Mouse (Mus musculus): ENCODE measurements around the gene Col27a1. TPM values are rescaled to one million over a fixed set of nuclear protein-coding genes. Genes with fewer than 3 reads are reported as not detected.

Gene Col27a1
- polyA plus RNA-seq, 1 experiment from 2014 or later = 2.2 TPM

DNA sequence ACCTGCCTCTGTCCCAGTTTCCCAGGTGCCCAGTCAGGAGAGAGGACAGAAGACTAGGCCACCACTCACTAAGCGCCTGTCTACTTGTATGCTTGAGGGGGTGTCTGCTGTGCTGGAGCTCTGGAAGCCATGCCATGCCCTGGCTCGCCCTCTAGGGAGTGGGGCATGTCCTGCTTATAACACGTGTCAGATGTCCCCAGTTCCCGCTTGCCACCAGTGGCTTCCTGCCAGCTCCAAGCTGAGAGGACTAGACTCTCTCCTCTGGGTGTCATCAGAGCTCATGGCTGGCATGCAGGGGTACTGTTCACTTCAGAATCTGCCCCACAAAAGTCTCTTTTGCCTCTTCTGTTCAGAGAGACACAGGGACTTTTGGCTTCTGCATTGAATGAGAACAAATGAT, 55.0 kb downstream of the Col27a1 start:
- Histone ChIP-seq H3K4me1 (no peaks in the 10 kb centered on the region), H3K4me2 (no peak overlapping the region), H3K27ac (no peak overlapping the region), H3K9me3 (no peaks in the 10 kb centered on the region), H3K4me3 (no peak overlapping the region), H3K36me3 (replicated peaks) (no peaks in the 10 kb centered on the region), H3K9ac (no peak overlapping the region), H3K27me3 (replicated peaks) (no peaks in the 10 kb centered on the region)
- no peak for ATAC-seq (replicated peaks)
- WGBS = 75% methylated on average over 4 of the region's 4 CpGs

DNA sequence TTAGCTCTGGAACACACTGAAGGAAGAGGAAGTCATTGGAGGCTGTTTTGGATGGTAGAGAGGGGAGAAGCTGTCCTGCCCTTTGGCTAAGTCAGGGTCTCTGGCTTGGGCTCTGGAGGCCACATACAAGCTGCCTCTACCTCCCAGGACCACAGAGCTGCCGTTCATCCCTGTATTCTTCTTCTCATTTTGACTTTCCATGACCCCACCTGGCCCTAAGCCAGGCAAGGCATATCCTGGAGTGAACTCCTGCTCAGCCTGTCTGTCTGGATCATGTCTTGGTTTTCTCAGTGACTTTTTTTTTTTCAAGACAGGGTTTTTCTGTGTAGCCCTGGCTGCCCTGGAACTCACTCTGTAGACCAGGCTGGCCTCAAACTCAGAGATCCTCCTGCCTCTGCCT, 60.7 kb downstream of the Col27a1 start:
- Histone ChIP-seq H3K4me1 (peaks cover 5% of the 10 kb centered on the region; the same call in 1 of the 2 replicates), H3K27me3 (replicated peaks) (no peaks in the 10 kb centered on the region), H3K36me3 (replicated peaks) (no peaks in the 10 kb centered on the region), H3K4me3 (no peak overlapping the region), H3K4me2 (no peak overlapping the region), H3K27ac (no peak overlapping the region), H3K9me3 (no peaks in the 10 kb centered on the region), H3K9ac (no peak overlapping the region)
- no peak for ATAC-seq (replicated peaks)
- 77% methylated on average over 1 of the region's 1 CpGs for WGBS

DNA sequence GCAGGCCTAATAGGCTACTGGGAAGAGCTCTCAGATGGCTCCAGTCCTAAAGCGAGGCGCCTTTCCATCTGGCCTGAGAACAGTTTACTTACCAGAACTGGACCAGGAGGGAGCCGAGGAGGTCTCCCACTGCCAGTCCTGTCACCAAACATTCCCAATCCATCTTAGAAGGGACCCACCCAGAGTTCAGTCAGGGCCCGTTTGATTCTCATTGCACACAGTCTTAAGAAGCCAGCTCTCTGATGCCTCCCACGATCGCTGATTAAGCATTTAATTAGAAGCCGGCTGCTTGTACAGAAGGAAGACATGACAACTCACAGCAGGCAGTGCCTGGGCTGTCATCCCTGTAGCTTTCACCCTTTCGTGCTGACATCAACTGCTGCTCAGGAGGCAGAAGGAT, 61.4 kb downstream of the Col27a1 start:
- Histone ChIP-seq H3K9ac (no peak overlapping the region), H3K27me3 (replicated peaks) (no peaks in the 10 kb centered on the region), H3K27ac (no peak overlapping the region), H3K4me2 (no peak overlapping the region), H3K4me1 (peaks cover 5% of the 10 kb centered on the region; the same call in 1 of the 2 replicates), H3K4me3 (no peak overlapping the region), H3K36me3 (replicated peaks) (no peaks in the 10 kb centered on the region), H3K9me3 (no peaks in the 10 kb centered on the region)
- ATAC-seq (replicated peaks) = peak; percentile 53; the same call in 1 of the 2 replicates
- 48% methylated on average over 8 of the region's 8 CpGs for WGBS

DNA sequence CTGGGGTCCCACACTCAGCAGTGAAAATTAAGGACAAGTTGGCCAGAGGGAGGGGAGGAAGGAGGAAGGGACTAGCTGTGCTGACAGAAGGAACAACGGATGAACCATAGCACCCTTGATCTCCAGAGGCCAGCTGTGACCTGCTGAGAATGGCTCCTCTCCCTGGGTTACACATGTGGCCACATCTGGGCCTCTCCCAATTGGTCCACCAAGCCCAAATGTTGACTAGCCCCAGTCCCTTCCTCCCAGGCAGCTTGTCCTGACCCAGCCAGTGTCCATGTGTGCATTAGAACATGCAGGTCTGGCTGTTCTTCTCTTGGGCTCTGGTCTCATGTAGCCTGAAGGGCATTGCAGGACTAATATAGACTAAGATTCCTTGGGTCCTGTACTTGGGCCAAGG, 62.8 kb downstream of the Col27a1 start:
- no peak overlapping the region for H3K4me3 ChIP-seq
- ATAC-seq (replicated peaks) = no peak
- H3K27me3 ChIP-seq (replicated peaks) = no peaks in the 10 kb centered on the region
- H3K9ac ChIP-seq = no peak overlapping the region
- no peaks in the 10 kb centered on the region for H3K36me3 ChIP-seq (replicated peaks)
- no peak overlapping the region for H3K27ac ChIP-seq
- no peaks in the 10 kb centered on the region for H3K9me3 ChIP-seq
- H3K4me1 ChIP-seq = peaks cover 5% of the 10 kb centered on the region; the same call in 1 of the 2 replicates
- H3K4me2 ChIP-seq = no peak overlapping the region
- 71% methylated on average over 1 of the region's 1 CpGs for WGBS

DNA sequence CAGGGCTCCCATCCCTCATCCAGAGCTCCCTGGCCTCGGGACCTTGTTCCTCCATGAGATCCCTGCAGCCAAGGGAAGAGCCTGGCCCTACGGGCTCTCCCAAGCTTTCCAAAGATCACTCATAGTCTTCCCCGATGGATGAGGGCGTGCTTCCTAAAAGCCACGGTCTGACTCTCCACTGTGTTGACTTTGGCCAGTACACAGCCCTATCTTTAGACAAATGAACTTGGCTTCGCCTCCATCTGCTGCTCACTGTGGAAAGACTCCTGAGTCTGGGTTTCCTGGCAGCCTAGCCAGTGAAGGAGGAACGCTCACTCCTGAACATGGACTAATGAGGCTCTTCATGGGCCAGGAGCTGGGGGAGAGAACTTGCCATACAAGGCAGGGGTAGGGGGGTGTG, 65.0 kb downstream of the Col27a1 start:
- Histone ChIP-seq H3K4me2 (no peak overlapping the region), H3K4me3 (no peak overlapping the region), H3K27ac (no peak overlapping the region), H3K36me3 (replicated peaks) (no peaks in the 10 kb centered on the region), H3K4me1 (peaks cover 5% of the 10 kb centered on the region; the same call in 1 of the 2 replicates), H3K27me3 (replicated peaks) (no peaks in the 10 kb centered on the region), H3K9ac (no peak overlapping the region), H3K9me3 (no peaks in the 10 kb centered on the region)
- WGBS = 89% methylated on average over 7 of the region's 7 CpGs
- no peak for ATAC-seq (replicated peaks)

DNA sequence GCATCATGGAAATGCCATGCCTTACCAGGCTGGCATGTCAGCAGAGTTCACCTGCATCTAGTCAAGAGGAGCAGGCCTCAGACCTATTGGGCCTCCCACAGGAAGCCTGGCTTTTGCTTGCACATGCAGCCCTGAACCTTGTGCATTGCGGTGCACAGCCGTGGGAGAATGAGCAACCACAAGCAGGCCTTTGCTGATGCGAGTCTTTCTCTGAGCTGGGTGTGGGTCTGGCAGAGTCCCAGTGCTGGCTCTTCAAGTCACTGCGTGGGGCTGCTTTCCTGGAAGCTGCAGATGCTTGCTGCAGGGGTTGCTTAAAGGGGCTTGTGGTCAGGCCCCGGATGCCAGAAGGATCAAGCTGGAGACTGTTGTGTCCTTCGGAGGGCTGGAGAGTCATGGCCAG, 67.9 kb downstream of the Col27a1 start:
- H3K4me3 ChIP-seq = no peak overlapping the region
- H3K9me3 ChIP-seq = no peaks in the 10 kb centered on the region
- H3K36me3 ChIP-seq (replicated peaks) = no peaks in the 10 kb centered on the region
- WGBS = 81% methylated on average over 6 of the region's 6 CpGs
- no peak overlapping the region for H3K4me2 ChIP-seq
- H3K4me1 ChIP-seq = no peaks in the 10 kb centered on the region
- ATAC-seq (replicated peaks) = no peak
- H3K9ac ChIP-seq = no peak overlapping the region
- no peaks in the 10 kb centered on the region for H3K27me3 ChIP-seq (replicated peaks)
- H3K27ac ChIP-seq = no peak overlapping the region

DNA sequence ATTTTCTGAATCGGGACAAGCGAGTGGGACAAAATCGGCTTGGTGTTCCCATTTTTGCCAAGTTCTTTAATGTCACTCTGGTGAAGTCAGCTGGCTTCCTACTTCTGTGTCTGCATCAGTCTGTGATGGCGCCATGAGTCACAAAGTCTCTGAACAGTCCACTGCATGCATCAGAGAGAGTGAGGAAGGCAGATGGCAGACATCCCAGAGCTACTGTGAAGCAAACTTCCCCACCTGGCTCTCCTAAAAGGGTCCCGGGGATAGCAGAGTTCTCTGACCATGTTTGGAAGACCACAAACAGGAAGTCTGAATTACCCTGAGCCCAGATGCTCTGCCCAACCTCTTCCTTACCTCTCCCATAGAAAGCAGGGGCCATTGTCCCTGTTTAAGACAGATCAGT, 69.5 kb downstream of the Col27a1 start:
- Histone ChIP-seq H3K9me3 (no peaks in the 10 kb centered on the region), H3K4me3 (no peak overlapping the region), H3K36me3 (replicated peaks) (no peaks in the 10 kb centered on the region), H3K4me1 (no peaks in the 10 kb centered on the region), H3K9ac (no peak overlapping the region), H3K27ac (no peak overlapping the region), H3K27me3 (replicated peaks) (no peaks in the 10 kb centered on the region), H3K4me2 (no peak overlapping the region)
- ATAC-seq (replicated peaks) = no peak
- 86% methylated on average over 5 of the region's 5 CpGs for WGBS

DNA sequence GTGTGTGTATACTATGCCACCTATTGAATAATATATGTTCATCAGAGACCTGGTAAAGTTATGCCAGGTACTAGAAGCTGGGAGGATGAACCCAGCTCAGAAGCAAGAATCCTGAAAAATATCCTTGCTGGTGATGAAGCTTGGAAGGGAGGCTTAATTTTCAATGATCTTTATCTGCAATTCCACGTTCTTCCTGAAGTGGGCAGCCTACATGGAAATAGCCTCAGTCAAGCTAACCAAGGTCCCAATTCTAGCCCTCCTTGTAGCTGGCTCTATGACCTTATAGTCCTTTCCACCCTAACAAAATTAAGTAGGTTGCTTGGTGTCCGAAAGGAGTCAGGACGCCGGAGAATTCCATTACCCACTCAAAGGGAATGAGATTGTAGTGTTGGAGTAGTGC, 72.2 kb downstream of the Col27a1 start:
- Histone ChIP-seq H3K27ac (no peak overlapping the region), H3K4me1 (peaks cover 8% of the 10 kb centered on the region), H3K9me3 (no peaks in the 10 kb centered on the region), H3K27me3 (replicated peaks) (no peaks in the 10 kb centered on the region), H3K9ac (no peak overlapping the region), H3K4me3 (no peak overlapping the region), H3K36me3 (replicated peaks) (no peaks in the 10 kb centered on the region), H3K4me2 (no peak overlapping the region)
- 89% methylated on average over 4 of the region's 4 CpGs for WGBS
- no peak for ATAC-seq (replicated peaks)

DNA sequence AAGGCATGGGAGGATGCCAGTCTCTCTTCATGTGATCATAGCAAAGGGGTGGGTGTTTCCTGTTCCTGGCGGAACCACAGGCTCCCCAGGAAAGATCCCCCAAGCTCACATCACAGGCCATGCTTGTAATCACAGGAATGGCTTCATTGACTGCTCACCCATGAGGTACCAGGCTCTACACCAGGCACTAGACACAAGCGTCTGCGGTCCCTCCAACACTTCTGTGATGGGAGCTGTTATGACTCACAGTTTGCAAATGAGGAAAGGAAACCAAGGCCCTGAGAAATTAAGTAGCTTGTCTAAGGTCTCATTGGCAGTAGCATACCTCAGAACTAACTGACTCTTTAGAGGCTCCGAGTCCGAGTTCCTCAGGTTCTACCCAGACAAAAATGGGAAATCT, 74.7 kb downstream of the Col27a1 start:
- WGBS = 88% methylated on average over 5 of the region's 5 CpGs
- Histone ChIP-seq H3K4me2 (no peak overlapping the region), H3K27me3 (replicated peaks) (no peaks in the 10 kb centered on the region), H3K36me3 (replicated peaks) (no peaks in the 10 kb centered on the region), H3K4me3 (no peak overlapping the region), H3K9ac (no peak overlapping the region), H3K27ac (no peak overlapping the region), H3K9me3 (no peaks in the 10 kb centered on the region), H3K4me1 (peaks cover 8% of the 10 kb centered on the region)
- no peak for ATAC-seq (replicated peaks)

DNA sequence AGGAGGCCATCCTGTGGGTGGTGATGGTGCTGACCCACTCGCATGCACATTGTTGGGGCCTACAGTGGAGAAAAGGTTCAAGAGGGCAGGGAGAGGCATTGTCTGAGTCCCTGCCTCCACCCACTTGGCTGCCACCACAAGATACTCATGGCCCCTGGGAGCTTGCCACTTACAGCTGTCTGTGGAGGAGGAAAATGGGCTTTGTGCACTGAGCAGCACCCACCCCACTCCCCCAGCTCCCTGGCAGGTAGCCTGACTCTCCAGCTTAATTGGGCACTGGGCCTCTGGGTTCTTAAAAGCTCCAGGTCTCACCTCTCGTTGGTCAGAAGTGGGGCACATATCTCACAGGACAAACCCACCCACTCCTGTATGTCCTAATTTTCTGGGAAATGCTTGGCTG, 76.3 kb downstream of the Col27a1 start:
- Histone ChIP-seq H3K4me2 (no peak overlapping the region), H3K4me1 (peaks cover 8% of the 10 kb centered on the region), H3K27ac (peak overlapping the region; percentile 35; the same call in 1 of the 2 replicates), H3K9me3 (no peaks in the 10 kb centered on the region), H3K36me3 (replicated peaks) (no peaks in the 10 kb centered on the region), H3K4me3 (no peak overlapping the region), H3K9ac (no peak overlapping the region), H3K27me3 (replicated peaks) (no peaks in the 10 kb centered on the region)
- no peak for ATAC-seq (replicated peaks)
- 79% methylated on average over 2 of the region's 2 CpGs for WGBS

DNA sequence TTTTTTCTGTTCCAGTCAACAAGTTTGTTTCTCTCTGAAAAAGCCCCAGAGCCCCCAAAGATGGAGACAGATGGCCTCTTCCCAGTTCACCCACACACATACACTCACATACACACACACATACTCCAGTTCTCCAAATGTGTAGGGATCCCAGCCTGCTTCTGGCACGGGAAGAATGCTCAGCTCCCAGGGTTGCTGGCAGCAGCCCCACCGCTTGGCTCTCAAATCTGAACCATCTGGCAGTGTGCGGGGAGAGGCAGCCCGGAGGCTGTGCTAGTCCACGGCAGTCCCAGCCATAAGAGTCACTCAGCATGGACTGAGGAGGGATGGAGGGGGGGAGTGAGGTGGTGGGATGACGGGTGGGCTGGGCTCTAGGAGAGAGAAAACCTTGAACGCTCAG, 77.3 kb downstream of the Col27a1 start:
- no peak overlapping the region for H3K4me2 ChIP-seq
- H3K4me1 ChIP-seq = peaks cover 8% of the 10 kb centered on the region
- ATAC-seq (replicated peaks) = peak; percentile 91
- WGBS = 34% methylated on average over 7 of the region's 7 CpGs
- no peak overlapping the region for H3K9ac ChIP-seq
- H3K27ac ChIP-seq = peak overlapping the region; percentile 35
- no peaks in the 10 kb centered on the region for H3K36me3 ChIP-seq (replicated peaks)
- H3K4me3 ChIP-seq = no peak overlapping the region
- H3K9me3 ChIP-seq = no peaks in the 10 kb centered on the region
- H3K27me3 ChIP-seq (replicated peaks) = no peaks in the 10 kb centered on the region

DNA sequence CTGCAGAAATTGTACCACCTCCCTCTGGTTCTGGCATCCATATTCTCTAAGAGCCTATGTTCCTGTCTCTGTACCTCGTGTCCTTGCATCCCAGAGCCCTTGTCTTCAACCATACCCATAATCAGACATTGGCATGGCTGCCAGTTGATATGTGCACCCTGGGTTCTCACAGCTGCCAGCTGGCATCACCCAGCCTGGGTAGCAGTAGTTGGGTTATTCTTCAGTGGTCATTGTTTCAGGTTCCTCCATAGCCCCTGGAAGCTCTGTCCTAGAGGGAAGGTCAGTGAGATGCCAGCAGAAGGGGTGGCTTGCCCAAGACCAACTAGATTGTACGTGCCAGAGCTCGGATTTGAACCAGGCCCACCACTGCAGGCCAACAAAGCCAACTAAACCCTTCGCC, 77.9 kb downstream of the Col27a1 start:
- Histone ChIP-seq H3K27ac (peak overlapping the region; percentile 35; the same call in 1 of the 2 replicates), H3K9ac (no peak overlapping the region), H3K4me1 (peaks cover 8% of the 10 kb centered on the region), H3K4me2 (no peak overlapping the region), H3K9me3 (no peaks in the 10 kb centered on the region), H3K27me3 (replicated peaks) (no peaks in the 10 kb centered on the region), H3K4me3 (no peak overlapping the region), H3K36me3 (replicated peaks) (no peaks in the 10 kb centered on the region)
- ATAC-seq (replicated peaks) = peak; percentile 18; the same call in 1 of the 2 replicates
- 88% methylated on average over 4 of the region's 4 CpGs for WGBS

DNA sequence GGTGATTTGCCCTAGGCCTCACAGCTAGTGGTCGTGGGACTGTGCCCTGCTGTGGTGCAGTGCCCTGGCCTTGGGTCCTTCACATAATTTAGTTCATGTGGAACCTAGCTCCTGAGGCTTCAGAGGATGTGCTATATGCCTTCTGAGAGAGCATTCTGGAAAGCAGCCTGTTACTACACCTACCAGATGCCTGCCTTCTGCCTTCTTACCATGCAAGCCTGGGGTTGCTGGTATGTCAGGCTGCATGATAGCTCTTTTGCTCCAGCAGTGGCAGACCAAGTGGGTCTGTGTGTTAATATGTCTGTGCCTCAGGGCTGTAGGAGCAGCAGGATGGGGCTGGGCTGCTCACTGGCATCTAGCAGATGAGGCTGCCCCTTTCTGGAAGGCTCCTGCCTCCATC, 81.8 kb downstream of the Col27a1 start:
- Histone ChIP-seq H3K27ac (no peak overlapping the region), H3K9me3 (no peaks in the 10 kb centered on the region), H3K4me1 (no peaks in the 10 kb centered on the region; the same call in 1 of the 2 replicates), H3K36me3 (replicated peaks) (no peaks in the 10 kb centered on the region), H3K4me2 (no peak overlapping the region), H3K9ac (no peak overlapping the region), H3K4me3 (no peak overlapping the region), H3K27me3 (replicated peaks) (no peaks in the 10 kb centered on the region)
- 86% methylated on average over 1 of the region's 1 CpGs for whole genome bisulfite sequencing
- no peak for ATAC-seq (replicated peaks)

Data from midbrain, embryonic 15.5 days (tissue).